Mouse (Mus musculus): ENCODE results near the gene Olfr1031. TPM values are rescaled to one million over a fixed set of nuclear protein-coding genes. Genes with fewer than 3 reads are reported as not detected.

The Olfr1031 gene
- not detected in 2 replicates for polyA plus RNA-seq (2012; ENCODE audit: low replicate concordance)

DNA sequence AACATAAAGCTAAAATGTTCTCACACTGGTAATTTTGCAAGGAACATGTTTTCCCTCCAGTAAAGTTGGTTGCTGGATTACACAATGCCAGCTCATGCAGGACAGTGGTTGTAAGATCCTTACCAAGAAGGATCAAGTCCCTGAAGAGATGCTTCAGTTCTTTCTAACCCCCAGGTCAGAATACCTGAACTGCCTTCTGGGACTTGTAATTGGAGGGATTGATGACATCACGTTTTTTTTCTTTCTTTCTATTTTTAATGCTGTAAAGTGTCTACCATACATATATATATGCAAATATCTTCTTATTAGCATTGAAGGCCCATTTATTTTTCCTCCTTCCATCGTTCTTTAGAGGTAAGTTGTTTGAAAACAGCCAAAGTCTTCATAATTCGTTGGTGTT lies at the start of gene Olfr1031:
Olfr1031 (plus strand) TSS at position 301 of the 400 bp plus-strand sequence.

DNA sequence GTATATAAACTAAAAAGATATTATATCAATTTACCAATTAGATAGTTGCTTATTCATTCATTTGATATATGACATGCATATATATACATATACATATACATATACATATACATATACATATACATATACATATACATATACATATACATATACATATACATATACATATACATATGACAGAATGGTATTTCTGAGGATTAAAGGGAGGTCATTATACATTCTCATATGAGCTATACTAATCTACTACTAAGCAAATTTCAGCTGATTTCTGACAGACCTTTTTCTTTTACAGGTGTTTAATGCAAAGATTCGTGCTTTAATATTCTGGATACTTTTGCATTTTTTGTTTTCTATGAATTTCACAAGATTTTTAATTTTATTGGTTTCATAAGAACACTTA lies 40.0 kb upstream of the Olfr1031 start, which contains the start of gene Olfr1028:
Olfr1028 (plus strand) TSS at position 301 of the 400 bp plus-strand sequence.

DNA sequence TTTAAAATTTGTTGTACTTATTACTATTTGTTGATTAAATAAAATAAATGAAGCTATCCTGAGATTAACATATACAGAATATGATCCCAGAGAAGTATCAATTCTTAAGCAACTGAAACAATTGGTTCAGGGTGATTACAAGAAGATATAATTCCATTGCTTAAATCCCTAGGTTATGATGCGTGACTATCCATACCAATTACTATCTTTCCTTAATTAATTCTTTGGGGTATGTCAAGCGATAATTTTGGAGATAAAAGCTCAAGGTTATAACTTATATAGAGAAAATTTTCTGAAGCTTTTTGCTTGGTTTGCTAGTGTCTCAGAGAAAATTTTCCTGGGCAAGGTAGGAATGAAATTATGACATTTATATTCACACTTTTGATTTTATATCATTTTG lies 16.5 kb upstream of the Olfr1031 start, which contains the start of gene Olfr1029:
Olfr1029 (plus strand) TSS at position 301 of the 400 bp plus-strand sequence.

DNA sequence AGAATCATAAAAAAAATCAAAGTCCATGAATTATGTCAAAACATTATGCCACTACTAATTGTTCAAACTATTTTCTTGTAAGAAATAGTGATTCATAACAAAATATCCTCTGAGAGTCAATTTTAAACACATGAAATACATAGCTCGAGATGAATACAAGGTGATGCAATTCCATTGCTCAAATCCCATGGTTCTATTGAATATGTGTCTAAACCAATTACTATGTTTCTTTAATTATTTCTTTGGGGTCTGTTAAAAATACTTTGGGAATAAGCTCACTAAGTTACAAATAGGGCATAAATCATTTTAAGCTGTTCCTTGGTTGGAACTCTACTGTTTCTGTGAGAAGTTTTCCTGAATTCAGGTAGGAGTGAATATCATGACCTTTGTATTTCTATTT lies 11.1 kb upstream of the Olfr1031 start, which contains the start of gene Olfr1030:
Olfr1030 (plus strand) TSS at position 301 of the 400 bp plus-strand sequence.

DNA sequence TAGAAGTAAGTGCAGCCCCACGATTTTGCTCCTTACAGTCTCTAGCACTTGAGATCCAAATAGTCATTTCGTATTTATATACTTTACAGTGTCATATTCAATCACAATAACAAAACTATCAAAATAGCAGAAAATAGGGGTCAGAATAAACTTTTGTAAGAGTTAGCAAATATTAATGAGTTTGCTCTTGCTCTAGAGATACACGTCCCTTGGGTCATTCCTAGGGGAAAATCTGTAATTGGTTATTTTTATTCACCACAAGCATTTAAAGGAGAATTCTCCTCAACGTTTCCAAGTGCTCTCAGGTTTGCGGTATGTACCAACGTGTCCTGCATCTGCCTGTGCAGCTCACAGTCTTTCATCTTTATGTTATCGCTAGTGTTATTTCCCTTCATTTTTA lies 15.1 kb downstream of the Olfr1031 start, which contains the start of gene Olfr1032:
Olfr1032 (plus strand) TSS at position 301 of the 400 bp plus-strand sequence.

DNA sequence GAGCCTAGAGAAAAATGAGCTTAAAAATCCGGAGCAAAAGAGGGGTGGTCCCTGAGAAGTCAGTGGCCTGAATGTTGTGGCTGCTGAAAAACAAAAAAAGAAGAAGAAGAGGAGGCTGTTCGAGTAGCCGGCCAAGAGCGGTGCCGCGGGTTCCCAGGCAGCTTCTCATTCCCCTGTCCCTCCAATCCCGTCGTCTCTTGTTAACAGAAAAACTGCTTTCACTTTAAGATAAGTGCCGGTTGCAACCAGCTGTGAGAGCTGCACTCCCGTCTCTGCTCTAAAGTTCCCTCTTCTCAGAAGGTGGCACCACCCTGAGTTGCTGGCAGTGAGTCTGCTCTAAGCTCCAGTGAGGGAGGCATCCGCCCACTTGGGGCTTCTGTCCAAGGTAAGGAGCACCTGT lies 30.3 kb downstream of the Olfr1031 start, which contains the start of gene Olfr1033:
Olfr1033 (plus strand) TSS at position 228 of the 400 bp plus-strand sequence.

Other genes starting within 250 kb of the Olfr1031 start
- gene Olfr1012, start 227.5 kb upstream of the Olfr1031 start, polyA plus RNA-seq (2012; ENCODE audit: low replicate concordance), result not detected in 2 replicates
- not detected in 2 replicates for gene Olfr1013, start 223.2 kb upstream of the Olfr1031 start, polyA plus RNA-seq (2012; ENCODE audit: low replicate concordance)
- gene Olfr1014, start 217.6 kb upstream of the Olfr1031 start, polyA plus RNA-seq (2012; ENCODE audit: low replicate concordance), result not detected in 2 replicates
- not detected in 2 replicates for gene Olfr1015, start 208.3 kb upstream of the Olfr1031 start, polyA plus RNA-seq (2012; ENCODE audit: low replicate concordance)
- not detected in 2 replicates for gene Olfr1016, start 187.8 kb upstream of the Olfr1031 start, polyA plus RNA-seq (2012; ENCODE audit: low replicate concordance)
- gene Olfr1018, start 171.8 kb upstream of the Olfr1031 start, polyA plus RNA-seq (2012; ENCODE audit: low replicate concordance), result not detected in 2 replicates
- not detected in 2 replicates for gene Olfr1019, start 144.8 kb upstream of the Olfr1031 start, polyA plus RNA-seq (2012; ENCODE audit: low replicate concordance)
- gene Olfr1020, start 143.3 kb upstream of the Olfr1031 start, polyA plus RNA-seq (2012; ENCODE audit: low replicate concordance), result not detected in 2 replicates
- gene Olfr1022, start 121.7 kb upstream of the Olfr1031 start, polyA plus RNA-seq (2012; ENCODE audit: low replicate concordance), result not detected in 2 replicates
- gene Olfr1023, start 104.7 kb upstream of the Olfr1031 start, polyA plus RNA-seq (2012; ENCODE audit: low replicate concordance), result not detected in 2 replicates
- not detected in 2 replicates for gene Olfr1024, start 85.3 kb upstream of the Olfr1031 start, polyA plus RNA-seq (2012; ENCODE audit: low replicate concordance)
- not detected in 2 replicates for gene Olfr1025-ps1, start 75.1 kb upstream of the Olfr1031 start, polyA plus RNA-seq (2012; ENCODE audit: low replicate concordance)
- gene Olfr1026, start 68.7 kb upstream of the Olfr1031 start, polyA plus RNA-seq (2012; ENCODE audit: low replicate concordance), result not detected in 2 replicates
- not detected in 2 replicates for gene Olfr1028, start 39.9 kb upstream of the Olfr1031 start, polyA plus RNA-seq (2012; ENCODE audit: low replicate concordance)
- not detected in 2 replicates for gene Olfr1029, start 16.4 kb upstream of the Olfr1031 start, polyA plus RNA-seq (2012; ENCODE audit: low replicate concordance)
- gene Olfr1030, start 11.0 kb upstream of the Olfr1031 start, polyA plus RNA-seq (2012; ENCODE audit: low replicate concordance), result not detected in 2 replicates
- not detected in 2 replicates for gene Olfr1032, start 15.2 kb downstream of the Olfr1031 start, polyA plus RNA-seq (2012; ENCODE audit: low replicate concordance)
- gene Olfr1033, start 30.3 kb downstream of the Olfr1031 start, polyA plus RNA-seq (2012; ENCODE audit: low replicate concordance), result not detected in 2 replicates
- gene Olfr1034, start 55.6 kb downstream of the Olfr1031 start, polyA plus RNA-seq (2012; ENCODE audit: low replicate concordance), result not detected in 2 replicates
- not detected in 2 replicates for gene Olfr1036, start 83.7 kb downstream of the Olfr1031 start, polyA plus RNA-seq (2012; ENCODE audit: low replicate concordance)
- not detected in 2 replicates for gene Olfr1037, start 97.1 kb downstream of the Olfr1031 start, polyA plus RNA-seq (2012; ENCODE audit: low replicate concordance)
- not detected in 2 replicates for gene Olfr1039, start 145.6 kb downstream of the Olfr1031 start, polyA plus RNA-seq (2012; ENCODE audit: low replicate concordance)
- gene Olfr1040, start 156.4 kb downstream of the Olfr1031 start, polyA plus RNA-seq (2012; ENCODE audit: low replicate concordance), result not detected in 2 replicates
- gene Olfr1042, start 171.5 kb downstream of the Olfr1031 start, polyA plus RNA-seq (2012; ENCODE audit: low replicate concordance), result not detected in 2 replicates
- 0.19 TPM in 1 of 2 replicates, not detected in the other for gene Olfr1043, start 177.2 kb downstream of the Olfr1031 start, polyA plus RNA-seq (2012; ENCODE audit: low replicate concordance)
- gene Olfr1044, start 187.5 kb downstream of the Olfr1031 start, polyA plus RNA-seq (2012; ENCODE audit: low replicate concordance), result not detected in 2 replicates
- not detected in 2 replicates for gene Olfr52, start 195.4 kb downstream of the Olfr1031 start, polyA plus RNA-seq (2012; ENCODE audit: low replicate concordance)
- not detected in 2 replicates for gene Olfr1045, start 212.7 kb downstream of the Olfr1031 start, polyA plus RNA-seq (2012; ENCODE audit: low replicate concordance)
- not detected in 2 replicates for gene Olfr1046, start 229.0 kb downstream of the Olfr1031 start, polyA plus RNA-seq (2012; ENCODE audit: low replicate concordance)
- gene Olfr1047, start 241.1 kb downstream of the Olfr1031 start, polyA plus RNA-seq (2012; ENCODE audit: low replicate concordance), result not detected in 2 replicates
- not detected in 2 replicates for gene Olfr1048, start 250.0 kb downstream of the Olfr1031 start, polyA plus RNA-seq (2012; ENCODE audit: low replicate concordance)

Data from leukemia stem cell, adult 10-12 weeks (primary cell).